Mouse (Mus musculus) embryonic fibroblast, embryonic 13.5 days (primary cell): ENCODE measurements around the gene Galntl6. TPM values are rescaled to one million over a fixed set of nuclear protein-coding genes. Genes with fewer than 3 reads are reported as not detected.

Experiments
- H3K27ac ChIP-seq: 2 replicates; pipeline ENCODE4 v1.5.1; 2012; ENCODE audit warnings: low read length, control low read depth, inconsistent platforms; ENCODE audit not compliant: insufficient read depth
- H3K4me1 ChIP-seq: 2 replicates; pipeline ENCODE4 v1.6.1; 2011; ENCODE audit warnings: low read length; ENCODE audit not compliant: control insufficient read depth, insufficient read depth
- H3K4me3 ChIP-seq: 2 replicates; pipeline ENCODE4 v1.5.1; 2011; ENCODE audit warnings: mild to moderate bottlenecking, control low read depth, low read length; ENCODE audit not compliant: insufficient read depth
- CTCF ChIP-seq: IDR thresholded peaks from 2 replicates; pipeline ENCODE4 v1.5.1; 2011; ENCODE audit warnings: mild to moderate bottlenecking, control low read depth, low read length, moderate library complexity, borderline replicate concordance; ENCODE audit not compliant: insufficient read depth
- POLR2A ChIP-seq: IDR thresholded peaks from 2 replicates; pipeline ENCODE4 v1.6.1; 2011; ENCODE audit warnings: low read depth, mild to moderate bottlenecking, control low read depth, low read length, moderate library complexity
- polyA plus RNA-seq: library from polyadenylated mRNA; stranded (reverse); fragments of >200 nt; gene quantifications from 2 replicates; pipeline ENCODE4 v1.2.4, GENCODE M21; 2011; ENCODE audit warnings: low read depth; ENCODE audit not compliant: missing spikeins, insufficient read length

Gene Galntl6
- polyA plus RNA-seq, 1 experiment, result not detected

DNA sequence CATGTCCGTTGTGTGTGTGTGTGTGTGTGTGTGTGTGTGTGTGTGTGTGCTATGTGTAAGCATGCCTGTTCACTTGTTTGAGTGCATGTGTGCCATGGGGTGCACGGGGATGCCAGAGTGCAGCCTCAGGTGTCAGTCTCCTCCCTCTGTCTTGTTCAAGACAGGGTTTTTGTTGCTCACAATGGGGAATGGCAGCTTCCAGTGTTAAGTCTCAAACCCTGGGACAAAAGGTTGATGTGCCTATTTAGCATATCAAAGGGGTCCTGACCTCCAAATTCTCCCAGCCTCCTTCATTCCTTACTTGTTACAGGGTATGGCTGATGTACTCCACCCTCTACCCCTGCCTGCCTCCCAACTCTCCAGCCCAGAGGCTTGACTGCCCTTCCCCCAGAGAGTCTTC is 1179.6 kb downstream of the Galntl6 start:
- Histone ChIP-seq H3K27ac (no peak overlapping the region), H3K4me3 (no peak overlapping the region), H3K4me1 (peaks cover 6% of the 10 kb centered on the region; the same call in 1 of the 2 replicates)
- TF ChIP-seq CTCF (no peak), POLR2A (no peak)

DNA sequence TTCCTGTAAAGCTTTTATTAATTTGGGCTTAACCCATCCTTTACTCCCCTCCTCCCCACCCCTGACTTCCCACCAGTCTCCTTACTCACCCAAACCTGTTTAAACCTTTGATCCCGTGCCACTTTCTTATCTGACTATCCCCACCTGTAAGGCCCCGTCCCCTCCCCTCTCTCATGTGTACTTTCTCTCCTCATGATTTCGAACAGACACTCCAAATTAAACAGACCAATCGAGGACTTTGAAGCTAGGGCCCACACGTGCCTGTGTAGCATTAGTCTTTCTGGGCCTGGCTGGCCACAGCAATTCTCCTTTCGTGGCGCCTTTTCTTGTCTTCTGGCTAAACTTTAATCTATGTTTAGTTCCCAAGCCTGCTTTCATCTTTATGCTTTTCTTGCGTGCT is 1180.8 kb downstream of the Galntl6 start:
- Histone ChIP-seq H3K27ac (no peak overlapping the region), H3K4me3 (no peak overlapping the region), H3K4me1 (peaks cover 6% of the 10 kb centered on the region; the same call in 1 of the 2 replicates)
- no peak for TF ChIP-seq CTCF
- no peak for TF ChIP-seq POLR2A

DNA sequence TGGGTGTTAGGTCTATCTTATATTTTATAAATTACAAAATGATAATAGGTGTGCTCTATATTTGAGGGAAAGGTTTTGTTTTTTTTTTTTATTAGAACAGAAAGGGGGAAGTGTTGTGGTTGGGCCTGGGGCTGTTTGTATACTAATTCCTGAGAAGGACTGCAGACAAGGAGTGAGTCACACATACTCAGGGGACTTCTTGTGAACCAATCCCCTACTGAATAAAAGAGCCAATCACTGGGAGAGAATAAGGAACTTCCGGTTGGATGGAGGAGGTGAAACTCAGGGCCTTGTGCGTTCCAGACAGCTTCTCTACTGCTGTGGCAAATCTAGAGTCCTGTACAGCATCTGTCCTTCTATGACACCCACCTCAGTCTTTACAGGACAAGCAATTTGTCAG is 1184.2 kb downstream of the Galntl6 start:
- H3K27ac ChIP-seq, result no peak overlapping the region
- H3K4me1 ChIP-seq, result peaks cover 6% of the 10 kb centered on the region; the same call in 1 of the 2 replicates
- H3K4me3 ChIP-seq, result no peak overlapping the region
- TF ChIP-seq CTCF (no peak), POLR2A (no peak)

DNA sequence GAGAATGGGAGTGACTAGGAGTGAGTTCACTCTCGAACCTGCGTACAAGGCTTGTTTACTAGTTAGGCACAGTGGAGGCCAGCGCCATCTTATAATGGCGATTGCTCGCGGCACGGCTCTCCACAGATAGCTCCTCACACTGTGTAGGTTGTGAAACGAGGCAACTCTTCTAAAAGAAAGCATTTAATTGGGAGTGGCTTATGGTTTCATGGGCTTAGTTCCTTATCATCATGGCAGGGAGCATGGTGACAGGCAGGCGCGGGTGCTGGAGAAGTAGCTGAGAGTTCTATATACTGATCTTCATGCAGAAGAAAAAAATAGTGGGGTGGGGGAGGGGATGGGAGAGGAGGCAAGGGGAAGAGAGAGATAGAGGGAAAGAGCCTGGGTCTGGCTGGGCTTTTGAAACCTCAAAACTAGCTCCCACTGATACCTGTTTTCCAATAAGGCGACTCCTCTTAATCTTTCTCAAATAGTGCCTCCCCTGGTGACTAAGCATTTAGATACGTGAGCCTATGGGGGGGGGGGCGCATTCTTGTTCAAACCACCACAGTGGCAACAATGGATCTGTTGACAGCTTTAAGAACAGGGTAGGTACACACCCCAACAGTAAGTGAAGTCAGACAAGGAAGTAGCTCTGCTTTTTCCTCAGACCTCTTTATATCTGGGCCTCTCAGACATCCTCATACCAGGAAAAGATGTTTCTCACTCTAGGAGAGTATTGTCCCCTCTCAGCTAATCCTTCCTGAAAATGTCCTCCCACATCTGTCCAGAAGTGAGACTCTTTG is 1187.4 kb downstream of the Galntl6 start:
- Histone ChIP-seq H3K4me3 (no peak overlapping the region), H3K27ac (no peak overlapping the region), H3K4me1 (no peaks in the 10 kb centered on the region)
- no peak for TF ChIP-seq CTCF
- no peak for TF ChIP-seq POLR2A

Other genes with a start within 250 kb of the Galntl6 start
- not detected in 2 replicates for gene BC030500, start 885 bp downstream of the Galntl6 start, polyA plus RNA-seq